Mouse (Mus musculus) intestine, embryonic 15.5 days (tissue): ENCODE data around the gene Hoxc4. TPM values are rescaled to one million over a fixed set of nuclear protein-coding genes. Genes with fewer than 3 reads are reported as not detected.

ENCODE experiments used
- ATAC-seq: fragments of 200-750 bp; cut with Nextera tagmentation; 2 replicates; pipeline ENCODE4 v1.8.0; 2017; ENCODE audit warnings: moderate TSS enrichment, moderate library complexity
- H3K27ac ChIP-seq: fragments of 300-500 bp; sonication (generic); 2 replicates; pipeline ENCODE4 v1.5.1; 2015; ENCODE audit warnings: mild to moderate bottlenecking, inconsistent platforms
- H3K27me3 ChIP-seq: fragments of 300-500 bp; sonication (generic); replicated peaks from 2 replicates; pipeline ENCODE4 v1.6.1; 2015; ENCODE audit warnings: inconsistent platforms
- H3K36me3 ChIP-seq: fragments of 300-500 bp; sonication (generic); 2 replicates; pipeline ENCODE4 v1.6.1; 2015; ENCODE audit warnings: inconsistent platforms
- H3K4me1 ChIP-seq: fragments of 300-500 bp; sonication (generic); replicated peaks from 2 replicates; pipeline ENCODE4 v1.6.1; 2015; ENCODE audit warnings: inconsistent platforms
- H3K4me2 ChIP-seq: fragments of 300-500 bp; sonication (generic); replicated peaks from 2 replicates; pipeline ENCODE4 v1.6.1; 2015; ENCODE audit warnings: mild to moderate bottlenecking, inconsistent platforms
- H3K4me3 ChIP-seq: fragments of 300-500 bp; sonication (generic); replicated peaks from 2 replicates; pipeline ENCODE4 v1.5.1; 2015; ENCODE audit warnings: inconsistent platforms
- H3K9ac ChIP-seq: fragments of 300-500 bp; sonication (generic); 2 replicates; pipeline ENCODE4 v1.6.1; 2015; ENCODE audit warnings: inconsistent platforms
- H3K9me3 ChIP-seq: fragments of 300-500 bp; sonication (generic); 2 replicates; pipeline ENCODE4 v1.6.1; 2016; ENCODE audit warnings: inconsistent platforms
- WGBS: fragments of 180-500 bp; shearing (Covaris S2); methylation state at CpG from one replicate; pipeline ENCODE4 v1.1.7; 2015; 5-methylcytosine and 5-hydroxymethylcytosine counted together
- polyA plus RNA-seq: library from polyadenylated mRNA; unstranded; fragments of >200 nt; fragmentation: Nextera tagmentation; extraction: Ambion mirVana; gene quantifications from 2 replicates; pipeline ENCODE4 v1.2.1, GENCODE M21; 2015

Hoxc4 gene
- polyA plus RNA-seq, 1 experiment from 2014 or later, result 10.6 TPM

GRCm38 (mm10) chr15:103034807-103035547 is 16.2 kb downstream of the Hoxc4 start:
- peaks cover 66% of the 10 kb centered on the region for H3K27me3 ChIP-seq

GRCm38 (mm10) chr15:103035548-103035881 is 16.8 kb downstream of the Hoxc4 start:
- peak overlapping the region; percentile 53 for H3K4me3 ChIP-seq
- H3K27me3 ChIP-seq, result peaks cover 63% of the 10 kb centered on the region
- H3K27ac ChIP-seq, result peak overlapping the region; percentile 36; the same call in 1 of the 2 replicates
- ATAC-seq, result no peak
- H3K9ac ChIP-seq, result peak overlapping the region; percentile 71
- no peaks in the 10 kb centered on the region for H3K36me3 ChIP-seq
- H3K4me1 ChIP-seq, result peaks cover 23% of the 10 kb centered on the region
- H3K9me3 ChIP-seq, result no peaks in the 10 kb centered on the region
- peak overlapping the region; percentile 72 for H3K4me2 ChIP-seq
- WGBS, result 1% methylated on average over 14 of the region's 14 CpGs

More at GRCm38 (mm10) chr15:103034807-103035547, 16.2 kb downstream of the Hoxc4 start:
- H3K9ac ChIP-seq, result peak overlapping the region; percentile 71
- peaks cover 23% of the 10 kb centered on the region for H3K4me1 ChIP-seq
- under 1% methylated on average over 34 of the region's 34 CpGs for WGBS
- H3K4me3 ChIP-seq, result peak overlapping the region; percentile 53
- no peaks in the 10 kb centered on the region for H3K36me3 ChIP-seq
- H3K27ac ChIP-seq, result peak overlapping the region; percentile 86
- H3K9me3 ChIP-seq, result no peaks in the 10 kb centered on the region
- peak overlapping the region; percentile 72 for H3K4me2 ChIP-seq
- ATAC-seq, result peak; percentile 54

GRCm38 (mm10) chr15:103037579-103037978 is 18.8 kb downstream of the Hoxc4 start:
- no peaks in the 10 kb centered on the region for H3K36me3 ChIP-seq
- 28% methylated on average over 1 of the region's 1 CpGs for WGBS
- ATAC-seq, result no peak
- H3K9ac ChIP-seq, result no peak overlapping the region
- no peak overlapping the region for H3K27ac ChIP-seq
- H3K4me2 ChIP-seq, result no peak overlapping the region
- peaks cover 31% of the 10 kb centered on the region for H3K4me1 ChIP-seq
- H3K27me3 ChIP-seq, result peaks cover 68% of the 10 kb centered on the region
- no peaks in the 10 kb centered on the region for H3K9me3 ChIP-seq
- no peak overlapping the region for H3K4me3 ChIP-seq

- no peak for ATAC-seq
- Histone ChIP-seq H3K27me3 (peaks cover 68% of the 10 kb centered on the region), H3K4me2 (no peak overlapping the region), H3K9ac (no peak overlapping the region), H3K27ac (no peak overlapping the region), H3K4me3 (no peak overlapping the region), H3K9me3 (no peaks in the 10 kb centered on the region), H3K36me3 (no peaks in the 10 kb centered on the region), H3K4me1 (peaks cover 23% of the 10 kb centered on the region)
- 36% methylated on average over 10 of the region's 10 CpGs for WGBS
These were observed 20.2 kb downstream of the Hoxc4 start for GRCm38 (mm10) chr15:103038701-103039480.

- H3K36me3 ChIP-seq, result no peaks in the 10 kb centered on the region
- H3K27ac ChIP-seq, result no peak overlapping the region; the same call in 1 of the 2 replicates
- no peak overlapping the region for H3K9ac ChIP-seq
- no peaks in the 10 kb centered on the region for H3K9me3 ChIP-seq
- H3K4me3 ChIP-seq, result no peak overlapping the region
- no peak overlapping the region for H3K4me2 ChIP-seq
- 23% methylated on average over 3 of the region's 3 CpGs for WGBS
- no peak for ATAC-seq
- peaks cover 18% of the 10 kb centered on the region for H3K4me1 ChIP-seq
- peaks cover 64% of the 10 kb centered on the region for H3K27me3 ChIP-seq
These were observed 20.9 kb downstream of the Hoxc4 start for GRCm38 (mm10) chr15:103039609-103040008.

GRCm38 (mm10) chr15:103040601-103041000 is 21.9 kb downstream of the Hoxc4 start:
- H3K9ac ChIP-seq, result no peak overlapping the region
- H3K9me3 ChIP-seq, result no peaks in the 10 kb centered on the region
- H3K27ac ChIP-seq, result peak overlapping the region; percentile 57; the same call in 1 of the 2 replicates
- H3K27me3 ChIP-seq, result peaks cover 60% of the 10 kb centered on the region
- H3K4me2 ChIP-seq, result peak overlapping the region; percentile 48
- ATAC-seq, result no peak
- peaks cover 12% of the 10 kb centered on the region; the same call in 1 of the 2 replicates for H3K4me1 ChIP-seq
- no peaks in the 10 kb centered on the region for H3K36me3 ChIP-seq
- H3K4me3 ChIP-seq, result no peak overlapping the region
- WGBS, result 30% methylated on average over 12 of the region's 12 CpGs

- Histone ChIP-seq H3K9ac (no peak overlapping the region), H3K4me3 (no peak overlapping the region), H3K36me3 (no peaks in the 10 kb centered on the region), H3K27ac (no peak overlapping the region), H3K9me3 (no peaks in the 10 kb centered on the region), H3K4me2 (no peak overlapping the region), H3K27me3 (peaks cover 50% of the 10 kb centered on the region), H3K4me1 (peaks cover 12% of the 10 kb centered on the region; the same call in 1 of the 2 replicates)
- no peak for ATAC-seq
- 40% methylated on average over 5 of the region's 5 CpGs for WGBS
These were observed 22.9 kb downstream of the Hoxc4 start for GRCm38 (mm10) chr15:103041613-103042012.

GRCm38 (mm10) chr15:103042209-103042608 is 23.5 kb downstream of the Hoxc4 start:
- no peak for ATAC-seq
- no peak overlapping the region for H3K4me3 ChIP-seq
- peaks cover 12% of the 10 kb centered on the region; the same call in 1 of the 2 replicates for H3K4me1 ChIP-seq
- 18% methylated on average over 1 of the region's 1 CpGs for WGBS
- no peak overlapping the region for H3K27ac ChIP-seq
- H3K4me2 ChIP-seq, result no peak overlapping the region
- no peak overlapping the region for H3K9ac ChIP-seq
- no peaks in the 10 kb centered on the region for H3K36me3 ChIP-seq
- H3K9me3 ChIP-seq, result no peaks in the 10 kb centered on the region
- H3K27me3 ChIP-seq, result peaks cover 46% of the 10 kb centered on the region

- Histone ChIP-seq H3K27me3 (peaks cover 21% of the 10 kb centered on the region), H3K4me2 (no peak overlapping the region), H3K4me3 (no peak overlapping the region), H3K27ac (no peak overlapping the region), H3K4me1 (0 out of 2 replicates have a peak, but pooled peaks cover 8% of the 10 kb centered on the region), H3K36me3 (no peaks in the 10 kb centered on the region), H3K9ac (no peak overlapping the region), H3K9me3 (no peaks in the 10 kb centered on the region)
- ATAC-seq, result no peak
- 76% methylated on average over 2 of the region's 2 CpGs for WGBS
These were observed 32.9 kb downstream of the Hoxc4 start for GRCm38 (mm10) chr15:103051670-103052069.

- Histone ChIP-seq H3K27me3 (peaks cover 21% of the 10 kb centered on the region), H3K4me1 (peaks cover 12% of the 10 kb centered on the region; the same call in 1 of the 2 replicates), H3K4me2 (no peak overlapping the region), H3K27ac (no peak overlapping the region), H3K4me3 (no peak overlapping the region), H3K9me3 (no peaks in the 10 kb centered on the region), H3K36me3 (no peaks in the 10 kb centered on the region), H3K9ac (no peak overlapping the region)
- no peak for ATAC-seq
These were observed 34.5 kb downstream of the Hoxc4 start for GRCm38 (mm10) chr15:103053210-103053609.

GRCm38 (mm10) chr15:103056396-103056795 is 37.7 kb downstream of the Hoxc4 start:
- 63% methylated on average over 2 of the region's 2 CpGs for WGBS
- Histone ChIP-seq H3K9ac (no peak overlapping the region), H3K27me3 (peaks cover 18% of the 10 kb centered on the region), H3K4me3 (no peak overlapping the region), H3K27ac (no peak overlapping the region), H3K4me2 (no peak overlapping the region), H3K9me3 (no peaks in the 10 kb centered on the region), H3K4me1 (peaks cover 17% of the 10 kb centered on the region), H3K36me3 (no peaks in the 10 kb centered on the region)
- ATAC-seq, result no peak

GRCm38 (mm10) chr15:103058715-103059114 is 40.0 kb downstream of the Hoxc4 start:
- Histone ChIP-seq H3K4me3 (0 out of 2 replicates have a peak overlapping the region, but pooled peaks have one; percentile 25), H3K9me3 (no peaks in the 10 kb centered on the region), H3K36me3 (no peaks in the 10 kb centered on the region), H3K9ac (peak overlapping the region; percentile 38), H3K27me3 (peaks cover 12% of the 10 kb centered on the region; the same call in 1 of the 2 replicates), H3K4me2 (peak overlapping the region; percentile 64), H3K4me1 (peaks cover 20% of the 10 kb centered on the region), H3K27ac (peak overlapping the region; percentile 92)
- 23% methylated on average over 12 of the region's 12 CpGs for WGBS
- ATAC-seq, result no peak
